Mouse (Mus musculus) CD8-positive naive resting alpha-beta T cell, adult 2 months (primary cell): ENCODE results near the gene Ttll4.

ENCODE experiments used
- DNase-seq, 2 experiments: peaks; one replicate each; pipeline ENCODE4 v3.0.0; 2022; ENCODE audit warnings: low read depth in 2 of 2, low spot score in 2 of 2

Gene Ttll4

GRCm38 (mm10) chr1:74709566-74709965, 48.0 kb downstream of the Ttll4 start:
- no peak for DNase-seq

- no peak for DNase-seq
These were observed 50.5 kb downstream of the Ttll4 start for GRCm38 (mm10) chr1:74712046-74712445.

GRCm38 (mm10) chr1:74712461-74713098, 51.0 kb downstream of the Ttll4 start:
- DNase-seq, result no peak

GRCm38 (mm10) chr1:74713099-74713858, 51.7 kb downstream of the Ttll4 start, which contains the start of gene Cyp27a1:
Gene Cyp27a1, plus strand, starts transcription at chr1:74713574.
- DNase-seq, result no peak

GRCm38 (mm10) chr1:74713859-74714730, 52.5 kb downstream of the Ttll4 start:
- DNase-seq, result no peak

GRCm38 (mm10) chr1:74714967-74715366, 53.4 kb downstream of the Ttll4 start:
- DNase-seq, result no peak

GRCm38 (mm10) chr1:74715468-74715867, 53.9 kb downstream of the Ttll4 start:
- DNase-seq, result no peak

GRCm38 (mm10) chr1:74715886-74716285, 54.3 kb downstream of the Ttll4 start:
- DNase-seq, result no peak

- no peak for DNase-seq
These were observed 56.6 kb downstream of the Ttll4 start for GRCm38 (mm10) chr1:74718113-74718512.

GRCm38 (mm10) chr1:74719281-74719680, 57.7 kb downstream of the Ttll4 start:
- DNase-seq, result no peak

- DNase-seq, result no peak
These were observed 60.1 kb downstream of the Ttll4 start for GRCm38 (mm10) chr1:74721657-74722056.

GRCm38 (mm10) chr1:74723748-74724147, 62.2 kb downstream of the Ttll4 start:
- no peak for DNase-seq

- DNase-seq, result no peak
These were observed 64.6 kb downstream of the Ttll4 start for GRCm38 (mm10) chr1:74726114-74726513.

GRCm38 (mm10) chr1:74726674-74727073, 65.1 kb downstream of the Ttll4 start:
- no peak for DNase-seq

GRCm38 (mm10) chr1:74728446-74728845, 66.9 kb downstream of the Ttll4 start:
- no peak for DNase-seq

- no peak for DNase-seq
These were observed 75.4 kb downstream of the Ttll4 start for GRCm38 (mm10) chr1:74736977-74737376.

- no peak for DNase-seq
These were observed 76.0 kb downstream of the Ttll4 start for GRCm38 (mm10) chr1:74737500-74737899.

GRCm38 (mm10) chr1:74740846-74741245, 79.3 kb downstream of the Ttll4 start:
- DNase-seq, result no peak

- no peak for DNase-seq
These were observed 85.8 kb downstream of the Ttll4 start for GRCm38 (mm10) chr1:74747335-74747734.

GRCm38 (mm10) chr1:74748643-74749271, 87.2 kb downstream of the Ttll4 start, which contains the start of gene Prkag3:
Gene Prkag3, minus strand, starts transcription at chr1:74749221.
- DNase-seq, result no peak

GRCm38 (mm10) chr1:74749301-74749700, 87.8 kb downstream of the Ttll4 start:
- DNase-seq, result no peak
